Mouse (Mus musculus) kidney, postnatal 10 days (tissue): ENCODE measurements around the gene Gps1.

Experiments
- DNase-seq: peaks from one replicate; pipeline ENCODE4 v3.0.0; 2021; ENCODE audit warnings: mixed read lengths

The Gps1 gene

GRCm38 (mm10) chr11:120785145-120785544, 1.1 kb downstream of the Gps1 start:
- no peak for DNase-seq

- DNase-seq: peak; percentile 31
Measured at GRCm38 (mm10) chr11:120788460-120788859, 4.4 kb downstream of the Gps1 start.

- DNase-seq: no peak
Measured at GRCm38 (mm10) chr11:120789355-120789754, 5.3 kb downstream of the Gps1 start.

- DNase-seq: no peak
Measured at GRCm38 (mm10) chr11:120789810-120790209, 5.7 kb downstream of the Gps1 start.

- no peak for DNase-seq
Measured at GRCm38 (mm10) chr11:120792652-120793051, 8.6 kb downstream of the Gps1 start.

- DNase-seq: peak; percentile 98
Measured at GRCm38 (mm10) chr11:120795756-120796613, 11.9 kb downstream of the Gps1 start, which contains the start of gene Dus1l. Gene Dus1l (minus strand): TSS chr11:120796403.

GRCm38 (mm10) chr11:120796614-120796946, 12.5 kb downstream of the Gps1 start:
- DNase-seq: no peak

GRCm38 (mm10) chr11:120798244-120798643, 14.2 kb downstream of the Gps1 start:
- no peak for DNase-seq

- no peak for DNase-seq
Measured at GRCm38 (mm10) chr11:120799316-120799890, 15.3 kb downstream of the Gps1 start.

GRCm38 (mm10) chr11:120800061-120800904, 16.2 kb downstream of the Gps1 start:
- DNase-seq: peak; percentile 95

- DNase-seq: no peak
Measured at GRCm38 (mm10) chr11:120804274-120804673, 20.2 kb downstream of the Gps1 start.

GRCm38 (mm10) chr11:120804769-120805168, 20.7 kb downstream of the Gps1 start:
- DNase-seq: no peak

- no peak for DNase-seq
Measured at GRCm38 (mm10) chr11:120805375-120806298, 21.6 kb downstream of the Gps1 start.

- no peak for DNase-seq
Measured at GRCm38 (mm10) chr11:120808010-120808409, 23.9 kb downstream of the Gps1 start.

GRCm38 (mm10) chr11:120812068-120812467, 28.0 kb downstream of the Gps1 start:
- DNase-seq: no peak

GRCm38 (mm10) chr11:120817358-120817757, 33.3 kb downstream of the Gps1 start:
- DNase-seq: no peak

- no peak for DNase-seq
Measured at GRCm38 (mm10) chr11:120818251-120818650, 34.2 kb downstream of the Gps1 start.

GRCm38 (mm10) chr11:120819556-120819955, 35.5 kb downstream of the Gps1 start:
- no peak for DNase-seq

- DNase-seq: no peak
Measured at GRCm38 (mm10) chr11:120820546-120820945, 36.5 kb downstream of the Gps1 start.

GRCm38 (mm10) chr11:120821076-120821922, 37.2 kb downstream of the Gps1 start:
- no peak for DNase-seq

GRCm38 (mm10) chr11:120822321-120822720, 38.2 kb downstream of the Gps1 start:
- DNase-seq: no peak
